Mouse (Mus musculus) embryo, embryonic 9.5 days (tissue): ENCODE measurements at regions not wholly inside any gene's neighbourhood (a gene's known extent, or its start where the extent isn't known, plus 50 kb on each side); places are given as distances from the start of the nearest gene placed in this dataset.
"Not testable (repeated sequence)": the region's sequence is repeated elsewhere in the genome, so short reads cannot be mapped to it uniquely, and the experiment has no call there.

Source experiments
- DNase-seq: peaks from one replicate; pipeline ENCODE4 v3.0.0-alpha.2; 2017; ENCODE audit errors: extremely low spot score

DNA sequence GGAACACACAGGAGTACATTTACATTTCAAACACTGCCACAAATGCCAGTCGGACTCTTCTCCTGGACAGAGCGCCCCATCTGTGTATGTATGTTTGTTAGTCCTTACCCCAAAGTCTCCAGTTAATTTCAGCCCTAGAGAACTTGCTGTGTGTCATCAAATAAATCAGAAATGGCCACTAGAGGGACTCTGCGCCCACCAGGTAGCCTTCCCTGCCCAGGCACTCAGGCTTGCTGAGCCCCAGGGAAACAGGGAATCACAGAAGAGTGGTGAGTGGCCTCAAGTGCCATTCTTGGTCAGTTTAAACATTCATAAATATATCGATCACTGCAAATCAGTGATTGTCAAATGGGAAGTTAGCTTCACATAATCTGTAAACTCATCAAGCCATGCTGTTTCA, 102.8 kb upstream of the Ube2dnl1 start:
- not testable (repeated sequence) for DNase-seq

GRCm38 (mm10) chrX:114816267-114816666, 88.5 kb upstream of the Ube2dnl1 start:
- peak; percentile 33 for DNase-seq

- no peak for DNase-seq
Observed at GRCm38 (mm10) chrX:114836906-114837305, 67.9 kb upstream of the Ube2dnl1 start.

- DNase-seq: no peak
Observed at GRCm38 (mm10) chrX:114843510-114843909, 61.3 kb upstream of the Ube2dnl1 start.
